Mouse (Mus musculus): ENCODE measurements around the gene Tsks.

Gene Tsks

DNA sequence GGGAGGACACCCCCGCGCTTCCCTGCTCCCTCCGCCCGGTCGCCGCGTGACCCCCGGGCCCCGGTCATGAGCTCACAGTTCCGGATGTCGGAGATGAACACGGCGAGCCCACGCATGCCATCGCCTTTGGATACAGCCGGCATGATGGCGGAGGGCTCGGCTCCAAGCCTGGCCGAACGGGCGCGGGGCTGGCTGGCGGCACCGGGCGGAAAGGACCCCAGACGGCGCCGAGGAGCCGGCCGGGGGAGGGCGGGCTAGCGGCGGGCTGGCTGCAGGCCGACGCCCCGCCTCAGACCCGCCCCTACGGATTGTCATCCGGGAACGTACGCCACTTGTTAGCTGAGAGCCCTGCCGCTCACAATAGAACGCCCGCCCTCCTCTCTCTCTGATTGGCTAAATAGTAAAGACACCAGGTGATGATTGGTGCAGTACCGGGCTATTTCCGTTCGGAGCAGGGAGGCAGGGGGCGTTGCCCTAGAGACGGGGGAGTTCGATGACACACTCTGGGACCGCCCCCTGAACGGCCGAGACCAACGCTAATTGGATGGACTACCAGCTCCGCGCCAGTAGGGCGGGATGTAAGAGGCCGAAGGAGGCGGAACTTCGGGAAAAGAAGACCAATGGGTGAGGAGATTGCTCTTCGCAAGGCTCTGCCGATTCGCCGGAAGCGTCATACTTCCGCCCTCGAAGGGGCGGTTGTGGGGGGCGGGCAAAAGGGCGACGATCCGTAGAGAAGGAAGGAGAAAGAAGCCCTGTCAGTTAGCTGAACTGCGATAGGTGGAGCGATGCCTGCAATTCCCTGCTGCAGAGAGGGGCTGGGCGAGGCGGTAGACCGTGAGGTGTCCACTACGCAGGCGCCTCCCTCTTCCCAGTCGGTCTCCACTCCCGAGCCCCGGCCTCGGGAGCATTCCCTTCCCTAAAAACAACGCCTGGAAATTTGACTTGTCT lies 13.5 kb upstream of the Tsks start, which contains the start of gene Ap2a1:
TSS of gene Ap2a1 (minus strand) at position 293 of the 948 bp plus-strand sequence.
- in situ Hi-C loops (cut with MboI; ENCODE audit: low pct_unique_long_range_greater_than_20kb in 1 of 2, low sequenced_read_pairs in 2 of 2, unreplicated experiment in 1 of 2) = no loop called here

DNA sequence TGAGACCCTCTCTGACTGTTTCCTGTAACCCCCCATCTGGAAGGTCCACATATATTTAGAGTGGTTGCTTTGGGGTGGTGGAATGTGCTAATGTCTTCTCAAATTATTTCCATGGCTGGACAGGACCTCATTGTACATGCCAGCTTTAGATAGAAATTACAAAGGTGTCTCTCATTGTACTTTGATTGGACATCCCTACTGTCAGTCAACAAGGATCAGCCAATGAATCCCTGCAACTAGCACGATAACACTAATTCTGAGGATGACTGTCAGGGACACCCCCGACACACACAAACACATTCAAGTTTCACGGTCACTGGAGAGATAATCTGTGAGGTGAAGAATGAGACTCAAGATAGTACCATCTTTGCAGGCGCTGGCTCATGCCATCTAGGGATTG lies 4.3 kb upstream of the Tsks start:
- in situ Hi-C loops (cut with MboI; ENCODE audit: low pct_unique_long_range_greater_than_20kb in 1 of 2, low sequenced_read_pairs in 2 of 2, unreplicated experiment in 1 of 2) = no loop called here

DNA sequence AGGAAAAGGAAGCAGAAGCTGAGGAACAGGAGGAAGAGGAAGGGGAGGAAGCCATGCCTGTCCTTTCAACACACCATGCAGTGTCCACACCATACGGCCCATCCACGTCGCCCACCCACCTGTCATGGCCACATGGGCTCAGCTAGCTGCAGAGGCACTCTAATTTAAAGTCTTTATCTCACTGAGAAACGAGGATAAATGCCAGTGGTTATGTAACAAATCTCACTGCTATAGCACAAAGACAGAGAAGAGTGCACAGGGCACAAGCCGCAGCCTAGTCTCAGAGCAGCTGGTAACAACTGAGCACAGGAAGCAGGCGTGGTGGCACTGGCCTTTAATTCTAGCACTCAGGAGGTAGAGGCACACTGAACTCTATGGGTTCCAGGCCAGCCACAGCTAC lies 6.9 kb downstream of the Tsks start:
- in situ Hi-C loops (cut with MboI; ENCODE audit: low pct_unique_long_range_greater_than_20kb in 1 of 2, low sequenced_read_pairs in 2 of 2, unreplicated experiment in 1 of 2) = loop anchor here in 1 of 2 experiments (10.0 kb wide), 1 partner anchor 225 kb away; no protein-coding TSS in a partner anchor

DNA sequence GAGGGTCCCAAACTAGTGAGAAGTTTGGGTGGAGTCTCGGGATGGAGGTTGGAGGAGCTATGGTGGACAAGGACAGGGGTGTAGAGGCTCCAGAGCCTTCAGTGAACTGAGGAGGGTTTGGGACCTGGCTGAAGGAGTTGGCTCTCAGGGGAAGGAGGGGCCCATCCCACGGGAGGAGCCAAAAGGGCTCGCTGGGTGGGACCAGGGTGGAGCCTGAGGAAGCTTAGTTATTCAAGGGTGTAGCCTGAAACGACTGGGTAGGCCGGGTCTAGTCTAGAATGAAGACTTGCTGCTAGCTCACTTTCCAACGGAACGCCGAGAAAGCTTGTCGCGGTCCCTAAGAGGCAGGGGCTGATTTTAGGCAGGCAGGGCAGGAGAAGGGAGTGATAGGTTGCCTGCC lies 9.0 kb downstream of the Tsks start:
- in situ Hi-C loops (cut with MboI; ENCODE audit: low pct_unique_long_range_greater_than_20kb in 1 of 2, low sequenced_read_pairs in 2 of 2, unreplicated experiment in 1 of 2) = loop anchor here in 1 of 2 experiments (10.0 kb wide), 1 partner anchor 227 kb away; no protein-coding TSS in a partner anchor

DNA sequence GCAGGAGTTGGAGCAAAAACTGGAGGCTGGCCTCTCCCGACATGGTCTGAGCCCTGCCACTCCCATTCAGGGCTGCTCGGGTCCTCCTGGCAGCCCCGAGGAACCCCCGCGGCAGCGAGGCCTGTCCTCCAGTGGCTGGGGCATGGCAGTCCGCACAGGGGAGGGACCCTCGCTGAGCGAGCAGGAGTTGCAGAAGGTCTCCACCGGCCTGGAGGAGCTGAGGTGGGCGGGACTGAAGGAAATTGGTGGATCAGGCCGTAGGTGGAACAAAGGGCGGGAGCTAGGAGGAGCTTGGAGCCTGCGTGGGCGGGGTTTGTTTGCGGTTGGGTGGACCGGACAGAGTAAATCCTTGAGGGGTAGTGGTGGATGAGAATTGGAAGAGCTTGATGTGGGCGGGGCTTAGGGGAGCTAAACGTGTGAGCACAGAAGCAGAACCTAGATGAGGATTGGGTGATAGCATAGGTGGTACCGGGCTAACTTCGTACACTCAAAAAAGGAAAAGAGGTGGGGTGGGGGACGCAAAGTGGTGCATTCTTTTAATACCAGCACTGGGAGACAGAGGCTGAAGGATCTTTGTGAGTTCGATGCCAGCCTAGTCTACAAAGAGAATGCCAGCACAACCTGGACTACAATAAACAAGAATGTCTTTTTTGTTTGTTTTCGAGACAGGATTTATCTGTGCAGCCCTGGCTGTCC lies 9.8 kb downstream of the Tsks start:
- in situ Hi-C loops (cut with MboI; ENCODE audit: low pct_unique_long_range_greater_than_20kb in 1 of 2, low sequenced_read_pairs in 2 of 2, unreplicated experiment in 1 of 2) = loop anchor here in 1 of 2 experiments (10.0 kb wide), 1 partner anchor 228 kb away; no protein-coding TSS in a partner anchor

DNA sequence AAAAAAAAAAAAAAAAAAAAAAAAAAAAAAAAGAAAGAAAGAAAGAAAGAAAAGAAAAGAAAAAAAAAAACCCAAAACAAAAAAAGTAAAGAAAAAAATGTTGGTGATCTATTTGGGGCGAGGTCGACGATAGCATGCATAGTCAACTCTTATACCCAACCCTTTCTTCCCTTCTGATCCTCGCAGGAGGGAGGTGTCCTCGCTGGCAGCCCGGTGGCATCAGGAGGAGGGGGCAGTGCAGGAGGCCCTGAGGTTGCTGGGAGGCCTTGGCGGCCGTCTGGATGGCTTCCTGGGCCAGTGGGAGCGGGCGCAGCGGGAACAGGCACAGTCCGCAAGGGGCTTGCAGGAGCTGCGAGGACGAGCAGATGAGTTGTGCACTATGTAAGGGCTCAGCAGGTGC lies 10.6 kb downstream of the Tsks start:
- in situ Hi-C loops (cut with MboI; ENCODE audit: low pct_unique_long_range_greater_than_20kb in 1 of 2, low sequenced_read_pairs in 2 of 2, unreplicated experiment in 1 of 2) = loop anchor here in 1 of 2 experiments (10.0 kb wide), 1 partner anchor 229 kb away; no protein-coding TSS in a partner anchor

DNA sequence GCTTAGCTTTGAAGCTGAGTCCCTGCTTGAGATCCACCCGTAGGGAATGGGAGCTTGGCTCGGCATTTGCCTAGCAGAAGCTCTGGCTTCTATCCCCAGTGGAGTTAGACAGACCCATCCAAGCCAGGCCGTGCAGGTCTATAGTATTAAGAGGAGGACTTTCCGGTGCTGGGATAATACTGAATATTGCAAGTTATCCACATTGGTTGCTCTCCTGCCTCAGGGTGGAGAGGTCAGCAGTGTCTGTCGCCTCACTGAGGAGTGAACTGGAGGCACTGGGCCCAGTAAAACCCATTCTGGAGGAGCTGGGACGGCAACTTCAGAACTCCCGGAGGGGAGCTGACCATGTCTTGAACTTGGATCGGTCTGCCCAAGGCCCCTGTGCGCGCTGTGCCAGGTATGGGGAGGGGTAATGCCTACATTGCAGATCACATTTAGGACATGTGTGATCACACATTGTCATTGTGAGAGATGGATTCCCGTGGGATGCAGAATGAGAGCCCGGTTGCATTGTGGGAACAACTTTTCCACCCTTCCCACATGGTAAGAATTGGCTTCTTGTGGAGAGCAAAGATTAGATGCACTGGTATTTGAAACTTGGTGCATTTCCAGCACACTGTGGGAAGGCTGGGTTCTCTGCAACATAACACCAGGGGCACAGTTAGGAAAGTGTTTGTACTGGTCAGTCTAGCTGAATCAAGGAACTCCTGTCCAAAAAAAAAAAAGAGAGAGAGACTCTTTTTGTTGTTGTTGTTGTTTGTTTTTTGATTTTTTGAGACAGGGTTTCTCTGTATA lies 11.3 kb downstream of the Tsks start:
- in situ Hi-C loops (cut with MboI; ENCODE audit: low pct_unique_long_range_greater_than_20kb in 1 of 2, low sequenced_read_pairs in 2 of 2, unreplicated experiment in 1 of 2) = loop anchor here in 1 of 2 experiments (10.0 kb wide), 1 partner anchor 229 kb away; no protein-coding TSS in a partner anchor

DNA sequence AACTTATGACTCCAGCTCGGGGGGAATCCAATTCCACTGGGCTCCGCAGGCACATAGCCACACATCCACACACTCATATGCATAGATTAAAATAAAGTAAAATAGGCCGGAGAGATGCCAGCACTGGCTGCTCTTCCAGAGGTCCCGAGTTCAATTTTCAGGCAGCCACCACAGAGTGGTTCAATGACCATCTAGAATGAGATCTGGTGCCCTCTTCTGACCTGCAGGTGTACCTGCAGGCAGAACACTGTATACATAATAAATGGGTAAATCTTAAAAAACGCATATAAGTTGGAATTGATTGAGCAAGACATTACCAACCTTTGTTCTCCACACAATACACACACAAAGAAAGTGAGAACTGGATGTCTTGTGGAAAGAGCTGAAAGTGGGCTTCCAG lies 12.6 kb downstream of the Tsks start:
- in situ Hi-C loops (cut with MboI; ENCODE audit: low pct_unique_long_range_greater_than_20kb in 1 of 2, low sequenced_read_pairs in 2 of 2, unreplicated experiment in 1 of 2) = loop anchor here in 1 of 2 experiments (10.0 kb wide), 1 partner anchor 231 kb away; no protein-coding TSS in a partner anchor

DNA sequence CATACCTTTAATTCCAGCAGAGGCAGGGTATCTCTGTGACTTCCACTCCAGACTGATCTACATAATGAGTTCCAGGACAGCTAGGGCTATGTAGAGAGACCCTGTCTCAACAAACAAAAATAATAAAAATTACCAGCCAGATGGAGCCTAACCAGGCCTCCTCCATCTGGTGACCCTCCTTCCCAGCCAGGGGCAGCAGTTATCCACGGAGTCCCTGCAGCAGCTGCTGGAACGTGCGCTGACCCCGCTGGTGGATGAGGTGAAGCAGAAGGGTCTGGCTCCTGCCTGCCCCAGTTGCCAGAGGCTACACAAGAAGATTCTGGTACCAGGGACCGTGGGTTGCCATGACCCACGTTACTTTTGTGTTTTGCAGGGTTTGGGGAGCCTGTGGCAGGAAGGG lies 13.3 kb downstream of the Tsks start:
- in situ Hi-C loops (cut with MboI; ENCODE audit: low pct_unique_long_range_greater_than_20kb in 1 of 2, low sequenced_read_pairs in 2 of 2, unreplicated experiment in 1 of 2) = loop anchor here in 1 of 2 experiments (10.0 kb wide), 1 partner anchor 231 kb away; no protein-coding TSS in a partner anchor

DNA sequence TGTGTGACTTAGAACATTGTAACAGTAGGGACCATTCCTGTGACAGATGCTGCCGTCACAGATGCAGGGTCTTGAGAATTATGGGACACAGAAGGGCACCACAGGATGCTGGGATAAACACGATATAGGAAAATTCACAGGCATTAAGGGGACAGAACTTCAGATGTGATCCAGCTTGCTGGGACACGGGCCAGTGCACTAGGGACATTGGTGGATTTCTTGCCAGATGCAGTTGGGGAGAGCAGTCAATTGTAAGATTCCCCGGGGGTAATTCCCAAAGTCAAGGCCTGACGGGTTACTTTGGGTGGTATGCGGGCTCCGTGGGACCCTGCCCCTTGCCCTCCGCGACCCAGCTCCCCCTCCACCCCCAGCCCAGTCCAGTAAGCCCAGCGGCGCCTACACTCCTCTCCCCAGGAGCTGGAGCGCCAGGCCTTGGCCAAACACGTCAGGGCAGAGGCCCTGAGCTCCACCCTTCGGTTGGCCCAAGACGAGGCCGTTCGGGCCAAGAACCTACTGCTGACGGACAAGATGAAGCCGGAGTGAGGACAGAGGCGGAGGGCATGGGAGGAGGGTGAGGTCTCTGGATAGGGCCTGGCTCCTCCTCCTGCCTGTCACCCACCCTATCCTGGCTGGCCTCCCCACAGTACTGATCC lies 14.3 kb downstream of the Tsks start:
- in situ Hi-C loops (cut with MboI; ENCODE audit: low pct_unique_long_range_greater_than_20kb in 1 of 2, low sequenced_read_pairs in 2 of 2, unreplicated experiment in 1 of 2) = loop anchor here in 1 of 2 experiments (10.0 kb wide), 1 partner anchor 233 kb away; no protein-coding TSS in a partner anchor

DNA sequence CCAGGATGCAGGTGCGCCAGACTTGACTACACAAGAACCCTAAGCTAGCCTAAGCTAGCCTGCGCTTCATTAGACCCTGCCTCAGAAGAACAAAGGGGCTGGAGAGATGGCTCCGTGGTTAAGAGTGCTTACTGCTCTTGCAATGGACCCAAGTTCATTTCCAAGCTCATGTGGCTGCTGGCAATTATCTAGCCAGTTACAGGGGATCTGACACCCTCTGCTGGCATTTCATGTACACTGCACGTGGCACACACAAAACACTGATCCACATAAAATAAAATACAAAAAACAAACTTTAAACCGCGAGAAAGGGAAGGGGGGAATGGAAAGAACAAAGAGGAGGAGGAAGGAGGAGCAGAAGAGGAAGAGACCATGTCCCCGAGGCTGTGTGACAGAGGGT lies 15.2 kb downstream of the Tsks start:
- in situ Hi-C loops (cut with MboI; ENCODE audit: low pct_unique_long_range_greater_than_20kb in 1 of 2, low sequenced_read_pairs in 2 of 2, unreplicated experiment in 1 of 2) = loop anchor here in 1 of 2 experiments (10.0 kb wide), 1 partner anchor 233 kb away; no protein-coding TSS in a partner anchor

DNA sequence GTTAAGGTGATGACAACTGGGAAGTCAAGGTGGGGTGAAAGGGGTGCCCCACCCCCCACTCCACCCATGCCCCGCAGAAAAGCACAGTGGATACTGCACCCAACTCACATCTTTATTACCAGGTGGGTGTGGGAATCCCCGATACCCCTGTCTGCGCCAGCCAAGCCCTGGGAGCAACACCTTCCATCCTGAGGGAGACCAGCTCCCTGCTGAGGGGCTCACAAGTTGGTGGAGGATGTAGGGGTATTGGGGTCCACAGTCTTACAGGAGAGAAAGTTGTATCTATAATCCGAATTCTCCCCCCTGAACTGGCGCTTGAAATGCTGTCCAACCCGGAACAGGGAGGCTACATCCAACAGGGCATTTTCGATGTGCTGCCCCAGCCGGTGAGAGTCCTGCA lies 16.3 kb downstream of the Tsks start:
- in situ Hi-C loops (cut with MboI; ENCODE audit: low pct_unique_long_range_greater_than_20kb in 1 of 2, low sequenced_read_pairs in 2 of 2, unreplicated experiment in 1 of 2) = loop anchor here in 1 of 2 experiments (10.0 kb wide), 1 partner anchor 234 kb away; no protein-coding TSS in a partner anchor

DNA sequence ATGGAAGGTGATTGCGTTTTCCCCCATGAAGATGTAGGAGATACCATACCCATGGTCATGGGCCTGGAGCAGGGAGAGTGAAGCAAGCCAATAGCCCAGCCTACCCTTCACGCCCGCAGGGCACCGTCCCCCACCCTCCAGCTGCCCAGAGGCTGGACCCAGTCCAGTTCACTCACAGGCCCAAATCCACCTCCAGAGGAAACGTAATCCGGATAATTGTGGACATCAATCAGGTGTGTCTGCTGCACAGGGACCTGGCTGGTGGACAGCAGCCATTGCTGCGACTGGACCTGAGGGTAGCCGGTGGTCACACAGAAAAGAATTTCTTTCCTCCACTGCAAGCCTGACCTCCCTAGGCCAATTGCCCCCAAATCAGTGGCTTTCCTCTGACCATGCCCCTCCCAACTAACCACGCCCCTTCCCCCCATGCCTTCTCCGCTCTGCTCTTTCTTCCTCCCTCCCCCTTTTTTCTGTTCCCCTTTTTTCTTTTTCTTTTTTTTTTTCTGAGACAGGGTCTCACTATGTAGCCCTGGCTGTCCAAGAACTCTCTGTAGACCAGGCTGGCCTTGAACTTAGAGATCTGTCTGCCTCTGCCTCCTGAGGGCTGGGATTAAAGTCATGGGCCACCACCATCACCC lies 17.0 kb downstream of the Tsks start:
- in situ Hi-C loops (cut with MboI; ENCODE audit: low pct_unique_long_range_greater_than_20kb in 1 of 2, low sequenced_read_pairs in 2 of 2, unreplicated experiment in 1 of 2) = loop anchor here in 1 of 2 experiments (10.0 kb wide), 1 partner anchor 235 kb away; no protein-coding TSS in a partner anchor

DNA sequence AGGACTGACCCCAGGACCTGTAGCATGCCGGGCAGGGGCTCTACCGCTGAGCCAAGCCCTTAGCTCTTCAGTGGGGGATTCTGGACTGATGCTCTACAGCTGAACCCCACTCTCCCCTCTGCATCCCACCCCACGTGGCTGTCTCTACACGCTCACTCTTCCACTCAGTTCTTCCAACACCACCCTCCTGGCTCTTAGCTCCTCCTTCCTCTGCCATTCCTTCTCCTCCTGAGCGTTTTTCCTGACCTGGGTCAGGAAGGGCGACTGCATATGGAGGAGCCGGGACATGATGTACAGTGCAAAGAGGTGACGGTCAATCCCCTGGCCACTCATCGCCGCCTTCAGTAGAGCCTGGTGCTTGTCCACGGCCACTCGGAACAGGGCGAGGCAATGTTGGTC lies 17.5 kb downstream of the Tsks start:
- in situ Hi-C loops (cut with MboI; ENCODE audit: low pct_unique_long_range_greater_than_20kb in 1 of 2, low sequenced_read_pairs in 2 of 2, unreplicated experiment in 1 of 2) = no loop called here

DNA sequence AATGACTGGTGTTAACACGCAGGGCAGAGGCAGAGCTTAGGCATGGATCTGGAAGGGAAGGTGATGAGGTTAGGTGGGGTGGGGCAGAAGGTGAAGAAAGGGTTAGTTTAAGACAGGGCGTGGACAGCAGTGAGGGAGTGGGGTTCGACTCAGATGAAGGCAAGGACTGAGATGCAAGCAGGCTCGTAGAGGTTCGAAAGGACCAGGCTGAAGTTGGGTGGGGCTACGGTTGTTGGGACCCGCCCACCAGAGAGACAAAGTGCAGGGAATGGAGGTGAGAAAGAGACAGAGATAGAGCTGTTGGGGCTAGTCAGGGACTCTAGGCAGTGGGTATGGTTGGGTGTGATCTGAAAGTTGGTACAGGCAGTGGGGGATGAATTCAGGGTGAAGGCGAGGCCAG lies 19.3 kb downstream of the Tsks start:
- in situ Hi-C loops (cut with MboI; ENCODE audit: low pct_unique_long_range_greater_than_20kb in 1 of 2, low sequenced_read_pairs in 2 of 2, unreplicated experiment in 1 of 2) = no loop called here

DNA sequence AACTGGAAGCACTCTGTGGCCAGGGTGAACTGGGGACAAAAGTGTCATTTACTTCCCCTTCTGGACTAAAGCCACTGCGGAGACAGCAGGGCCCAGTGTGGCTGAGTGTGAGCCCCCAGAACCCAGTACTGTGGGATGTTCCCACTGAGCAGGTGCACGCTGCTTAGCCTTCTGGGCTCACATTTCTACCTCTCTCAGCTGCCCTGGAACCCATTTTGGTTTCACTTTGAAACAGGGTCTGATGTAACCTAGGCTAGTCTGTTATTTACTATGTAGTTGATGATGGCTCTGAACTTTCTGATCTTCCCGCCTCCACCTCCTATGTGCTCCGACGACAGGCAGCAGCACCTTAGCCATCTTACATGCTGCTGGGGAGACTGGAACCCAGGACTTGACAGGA lies 19.8 kb downstream of the Tsks start:
- in situ Hi-C loops (cut with MboI; ENCODE audit: low pct_unique_long_range_greater_than_20kb in 1 of 2, low sequenced_read_pairs in 2 of 2, unreplicated experiment in 1 of 2) = no loop called here

DNA sequence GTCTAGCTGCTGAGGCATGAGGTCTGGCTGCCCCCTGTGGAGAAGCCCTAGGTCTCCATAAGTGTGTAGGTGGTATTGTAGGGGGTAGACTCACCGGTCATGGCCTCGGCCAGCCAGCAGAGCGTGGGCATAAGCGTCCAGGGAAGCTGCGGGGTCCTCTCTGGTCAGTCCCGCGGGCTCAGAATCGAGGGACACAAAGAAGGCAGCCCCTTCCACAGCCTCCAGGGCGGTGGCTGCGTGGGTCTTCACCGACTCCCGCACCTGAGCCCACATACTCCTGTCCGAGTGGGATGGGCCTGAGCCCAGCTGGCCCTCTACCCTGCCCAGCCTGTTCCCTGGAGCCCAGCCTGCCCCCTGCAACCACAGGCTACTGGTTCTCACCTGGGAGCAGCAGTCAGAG lies 22.0 kb downstream of the Tsks start:
- in situ Hi-C loops (cut with MboI; ENCODE audit: low pct_unique_long_range_greater_than_20kb in 1 of 2, low sequenced_read_pairs in 2 of 2, unreplicated experiment in 1 of 2) = no loop called here
